Mouse (Mus musculus): ENCODE data around the gene Prpf8. TPM values are rescaled to one million over a fixed set of nuclear protein-coding genes. Genes with fewer than 3 reads are reported as not detected.
"Not testable (repeated sequence)": the region's sequence is repeated elsewhere in the genome, so short reads cannot be mapped to it uniquely, and the experiment has no call there.

Prpf8 gene
- total RNA-seq, 2 experiments from 2014 or later: 144 to 160 TPM

DNA sequence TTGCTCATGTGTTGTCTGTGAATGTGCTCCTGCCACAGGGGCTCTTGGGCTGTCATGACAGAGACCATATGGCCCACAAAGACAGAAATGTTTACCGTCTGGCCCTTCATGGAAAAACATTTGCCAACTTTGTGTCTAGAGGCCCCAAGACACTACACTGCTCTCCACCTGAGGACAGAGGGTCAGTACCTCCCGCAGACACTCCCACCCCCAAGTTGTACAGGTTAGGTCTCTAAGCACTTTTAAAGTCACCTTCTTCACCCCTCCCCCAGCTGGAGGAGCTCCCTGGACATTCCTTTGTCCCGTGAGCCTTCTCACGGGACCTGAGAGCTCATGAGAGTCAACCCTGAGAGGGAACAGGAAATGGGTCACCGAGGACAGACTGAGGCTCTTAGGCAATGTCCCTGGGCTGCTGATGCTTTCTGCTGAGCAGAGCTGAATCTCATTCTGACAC, 63.1 kb downstream of the Prpf8 start:
- ATAC-seq (replicated peaks; ENCODE audit: low FRiP score, low TSS enrichment, poor library complexity, severe bottlenecking): no peak

DNA sequence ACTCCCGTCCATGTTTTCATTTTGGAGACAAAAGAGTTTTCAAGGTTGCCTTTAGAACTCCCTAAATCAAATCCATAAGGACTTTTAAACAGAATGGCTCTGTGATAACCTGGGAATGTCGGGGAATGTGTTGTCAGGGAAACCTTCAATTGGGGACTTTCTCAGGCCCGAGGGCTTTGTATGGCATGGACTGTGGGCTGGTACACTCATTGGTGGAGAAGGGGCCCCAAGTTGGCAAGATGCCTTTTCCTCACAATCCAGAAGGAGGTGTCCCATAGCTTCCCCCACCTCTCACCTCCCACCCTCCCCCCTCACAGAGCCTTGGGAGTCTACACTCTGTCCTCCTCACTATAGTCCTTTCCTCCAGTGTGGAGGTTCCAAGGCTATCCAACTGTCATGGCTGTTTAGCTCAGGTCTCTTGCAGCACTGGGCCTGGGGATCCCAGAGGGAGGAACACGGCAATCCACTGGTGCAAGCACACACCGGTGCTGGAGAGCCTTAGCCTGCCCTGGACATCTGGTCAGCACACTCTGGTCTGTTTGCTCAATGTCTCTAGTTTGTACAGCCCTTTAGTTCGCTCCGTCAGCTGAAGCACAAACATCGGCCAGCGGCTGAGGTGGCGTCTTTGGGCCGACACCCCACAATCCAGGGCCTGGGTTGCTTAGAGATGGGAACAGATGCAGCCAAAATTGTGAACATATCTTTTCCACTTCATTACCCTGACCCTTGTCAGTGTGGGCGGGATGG, 63.8 kb downstream of the Prpf8 start:
- ATAC-seq (replicated peaks; ENCODE audit: low FRiP score, low TSS enrichment, poor library complexity, severe bottlenecking): no peak

DNA sequence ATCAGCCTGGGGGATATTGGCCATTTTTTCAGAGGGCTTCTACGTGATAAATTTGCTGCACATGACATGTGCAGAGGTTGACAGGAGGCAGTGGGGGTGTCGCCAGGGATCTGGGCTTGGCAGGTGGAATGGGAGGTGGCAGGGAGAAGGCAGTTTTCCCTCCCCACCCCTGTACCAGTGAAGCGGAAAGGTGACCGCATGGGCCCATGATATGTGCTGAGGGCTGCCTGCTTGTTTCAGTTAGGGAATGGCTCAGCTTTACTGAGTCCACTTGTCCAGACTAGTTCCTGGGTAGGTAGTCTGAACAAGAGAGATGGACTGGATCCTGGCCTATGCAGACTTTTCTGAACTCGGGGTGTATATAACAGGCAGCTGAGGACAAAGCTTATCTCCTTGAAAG, 64.7 kb downstream of the Prpf8 start:
- no peak for ATAC-seq (replicated peaks; ENCODE audit: low FRiP score, low TSS enrichment, poor library complexity, severe bottlenecking)

DNA sequence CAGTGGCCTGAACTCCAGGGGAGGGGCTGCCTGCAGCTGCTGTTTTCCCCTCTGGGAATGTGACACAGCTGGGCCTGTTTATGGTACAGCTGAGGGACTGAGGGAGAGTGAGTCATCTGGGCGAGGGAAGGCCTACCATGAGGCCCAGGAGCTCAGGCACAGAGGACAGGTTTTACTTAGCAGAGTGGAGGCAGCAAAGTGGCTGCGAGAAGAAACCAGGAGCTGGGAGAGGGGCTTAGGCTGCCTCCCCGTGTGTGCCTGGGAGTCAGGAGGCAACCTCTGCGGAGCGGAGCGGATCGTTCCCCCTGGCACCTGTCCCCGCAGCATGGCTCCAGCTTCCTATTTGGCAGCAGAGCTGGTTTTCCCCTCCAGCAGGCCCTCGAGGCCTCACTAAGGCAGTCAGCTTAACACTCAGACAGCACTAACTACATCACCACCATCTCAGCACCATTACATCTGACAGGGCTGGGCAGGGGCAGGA, 65.4 kb downstream of the Prpf8 start:
- ATAC-seq (replicated peaks; ENCODE audit: low FRiP score, low TSS enrichment, poor library complexity, severe bottlenecking): no peak

DNA sequence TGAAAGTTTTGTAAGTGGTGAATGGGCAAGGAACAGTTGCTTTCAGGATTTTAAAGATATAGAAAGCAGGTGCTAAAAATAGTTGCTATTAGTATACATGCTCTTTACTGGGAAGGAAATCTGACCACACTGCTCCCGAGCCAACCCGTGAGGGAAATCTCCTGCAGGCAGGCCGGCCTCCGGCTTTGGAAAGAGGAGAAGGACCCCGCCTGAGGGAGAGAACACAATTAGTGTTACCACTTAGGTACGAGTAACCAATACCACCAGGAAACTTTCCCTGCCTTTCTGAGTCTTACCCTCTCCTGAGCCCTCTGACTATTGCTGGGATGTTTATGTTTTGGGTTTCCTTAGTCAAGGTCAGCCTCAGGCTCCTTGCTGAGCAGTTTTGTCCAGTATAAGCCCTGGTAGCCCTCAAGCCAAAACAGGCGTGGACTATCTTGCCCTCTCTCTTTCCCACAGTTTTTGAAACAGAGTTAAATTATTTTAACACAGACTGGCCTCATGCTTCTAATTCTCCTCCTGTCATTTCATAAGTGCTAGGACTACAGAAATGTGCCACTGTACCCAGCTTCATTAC, 66.4 kb downstream of the Prpf8 start:
- ATAC-seq (replicated peaks; ENCODE audit: low FRiP score, low TSS enrichment, poor library complexity, severe bottlenecking): no peak

DNA sequence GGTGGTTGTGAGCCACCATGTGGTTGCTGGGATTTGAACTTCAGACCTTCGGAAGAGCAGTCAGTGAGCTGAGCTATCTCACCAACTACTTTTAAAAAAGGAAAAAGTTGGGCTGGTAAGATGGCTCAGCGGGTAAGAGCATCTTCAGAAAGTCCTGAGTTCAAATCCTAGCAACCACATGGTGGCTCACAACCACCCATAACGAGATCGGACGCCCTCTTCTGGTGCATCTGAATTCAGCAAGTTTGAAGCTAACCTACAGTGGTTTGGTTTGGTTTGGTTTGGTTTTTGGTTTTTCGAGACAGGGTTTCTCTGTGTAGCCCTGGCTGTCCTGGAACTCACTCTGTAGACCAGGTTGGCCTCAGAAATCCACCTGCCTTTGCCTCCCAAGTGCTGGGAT, 69.4 kb downstream of the Prpf8 start:
- not testable (repeated sequence) for ATAC-seq (replicated peaks; ENCODE audit: low FRiP score, low TSS enrichment, poor library complexity, severe bottlenecking)

DNA sequence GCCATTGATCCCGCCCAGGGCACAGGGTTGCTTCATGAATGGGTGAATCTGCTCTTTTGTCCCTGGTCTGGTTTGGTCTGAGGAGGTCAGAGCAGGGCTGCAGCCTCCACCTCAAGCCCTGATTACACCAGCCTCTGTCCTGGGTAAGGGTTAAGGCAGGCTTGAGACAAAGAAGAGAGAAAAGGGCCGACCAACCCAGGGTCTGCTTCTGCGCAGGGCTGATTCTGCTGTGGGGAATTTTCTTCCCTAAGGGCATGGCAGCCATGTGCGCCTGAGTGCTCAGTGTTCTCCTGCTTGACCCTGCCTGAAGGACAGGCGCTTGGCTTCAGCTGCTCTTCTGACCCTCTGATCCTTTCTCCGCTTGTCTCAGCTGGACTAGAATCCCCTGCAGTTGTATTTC, 70.5 kb downstream of the Prpf8 start:
- ATAC-seq (replicated peaks; ENCODE audit: low FRiP score, low TSS enrichment, poor library complexity, severe bottlenecking): no peak

DNA sequence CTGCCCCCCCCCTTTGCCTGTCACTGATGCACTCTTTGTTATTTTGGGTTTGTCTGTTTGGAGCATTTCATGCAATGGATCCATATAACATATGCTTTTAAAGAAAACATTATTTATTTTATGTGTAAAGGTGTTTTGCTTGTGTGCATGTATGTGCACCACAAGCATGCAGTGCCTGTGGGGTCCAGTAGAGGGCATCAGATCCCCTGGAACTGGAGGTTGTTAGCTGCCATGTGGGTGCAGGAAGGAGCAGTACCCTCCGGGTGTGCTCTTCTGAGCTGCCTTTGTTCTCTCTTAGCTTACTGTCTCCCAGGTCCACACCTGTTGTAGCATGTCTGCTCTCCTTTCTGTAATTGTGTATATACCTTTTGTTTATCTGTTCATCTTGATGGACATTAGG, 71.5 kb downstream of the Prpf8 start:
- ATAC-seq (replicated peaks; ENCODE audit: low FRiP score, low TSS enrichment, poor library complexity, severe bottlenecking): no peak

Other genes with a start within 250 kb of the Prpf8 start
- gene Rpa1, start 138.5 kb upstream of the Prpf8 start, total RNA-seq (2014; fragmentation: Nextera tagmentation): 96.8 and 101 TPM in 2 replicates
- 168 and 179 TPM in 2 replicates for gene Rpa1, start 138.5 kb upstream of the Prpf8 start, total RNA-seq (2017)
- gene Smyd4, start 138.4 kb upstream of the Prpf8 start, total RNA-seq (2014; fragmentation: Nextera tagmentation): 4.0 and 12.1 TPM in 2 replicates
- gene Smyd4, start 138.4 kb upstream of the Prpf8 start, total RNA-seq (2017): 9.2 and 16.7 TPM in 2 replicates
- 0.59 TPM in 1 of 2 replicates, not detected in the other for gene Serpinf1, start 64.1 kb upstream of the Prpf8 start, total RNA-seq (2014; fragmentation: Nextera tagmentation)
- 0.47 and 6.4 TPM in 2 replicates for gene Serpinf1, start 64.1 kb upstream of the Prpf8 start, total RNA-seq (2017)
- 1.3 TPM in 1 of 2 replicates, not detected in the other for gene Serpinf2, start 47.2 kb upstream of the Prpf8 start, total RNA-seq (2014; fragmentation: Nextera tagmentation)
- gene Serpinf2, start 47.2 kb upstream of the Prpf8 start, total RNA-seq (2017): not detected in 2 replicates
- 24.6 and 32.2 TPM in 2 replicates for gene Wdr81, start 32.1 kb upstream of the Prpf8 start, total RNA-seq (2014; fragmentation: Nextera tagmentation)
- 7.1 and 23.4 TPM in 2 replicates for gene Wdr81, start 32.1 kb upstream of the Prpf8 start, total RNA-seq (2017)
- gene Tlcd2, start 25.1 kb upstream of the Prpf8 start, total RNA-seq (2014; fragmentation: Nextera tagmentation): 13.8 and 19.9 TPM in 2 replicates
- gene Tlcd2, start 25.1 kb upstream of the Prpf8 start, total RNA-seq (2017): 9.5 and 14.7 TPM in 2 replicates
- gene Rilp, start 23.3 kb downstream of the Prpf8 start, total RNA-seq (2014; fragmentation: Nextera tagmentation): 1.5 TPM in 1 of 2 replicates, not detected in the other
- gene Rilp, start 23.3 kb downstream of the Prpf8 start, total RNA-seq (2017): 0.72 TPM in 1 of 2 replicates, not detected in the other
- 1.0 TPM in 1 of 2 replicates, not detected in the other for gene Scarf1, start 26.7 kb downstream of the Prpf8 start, total RNA-seq (2014; fragmentation: Nextera tagmentation)
- 0.65 TPM in 1 of 2 replicates, not detected in the other for gene Scarf1, start 26.7 kb downstream of the Prpf8 start, total RNA-seq (2017)
- 1.2 and 2.2 TPM in 2 replicates for gene Slc43a2, start 44.9 kb downstream of the Prpf8 start, total RNA-seq (2014; fragmentation: Nextera tagmentation)
- gene Slc43a2, start 44.9 kb downstream of the Prpf8 start, total RNA-seq (2017): 1.9 and 2.9 TPM in 2 replicates
- gene Pitpna, start 101.3 kb downstream of the Prpf8 start, total RNA-seq (2014; fragmentation: Nextera tagmentation): 69.0 and 96.5 TPM in 2 replicates
- 46.2 and 58.2 TPM in 2 replicates for gene Pitpna, start 101.3 kb downstream of the Prpf8 start, total RNA-seq (2017)
- 33.8 and 34.5 TPM in 2 replicates for gene Inpp5k, start 144.2 kb downstream of the Prpf8 start, total RNA-seq (2014; fragmentation: Nextera tagmentation)
- gene Inpp5k, start 144.2 kb downstream of the Prpf8 start, total RNA-seq (2017): 19.9 and 26.5 TPM in 2 replicates
- gene Myo1c, start 163.7 kb downstream of the Prpf8 start, total RNA-seq (2014; fragmentation: Nextera tagmentation): 36.5 and 37.4 TPM in 2 replicates
- 13.5 and 32.6 TPM in 2 replicates for gene Myo1c, start 163.7 kb downstream of the Prpf8 start, total RNA-seq (2017)
- 33.0 and 38.5 TPM in 2 replicates for gene Crk, start 192.4 kb downstream of the Prpf8 start, total RNA-seq (2014; fragmentation: Nextera tagmentation)
- gene Crk, start 192.4 kb downstream of the Prpf8 start, total RNA-seq (2017): 29.5 and 39.8 TPM in 2 replicates
- 346 and 395 TPM in 2 replicates for gene Ywhae, start 246.1 kb downstream of the Prpf8 start, total RNA-seq (2014; fragmentation: Nextera tagmentation)
- gene Ywhae, start 246.1 kb downstream of the Prpf8 start, total RNA-seq (2017): 314 and 400 TPM in 2 replicates

All from megakaryocyte-erythroid progenitor cell, adult 5-6 weeks (primary cell).